In the genomic region with DNA sequence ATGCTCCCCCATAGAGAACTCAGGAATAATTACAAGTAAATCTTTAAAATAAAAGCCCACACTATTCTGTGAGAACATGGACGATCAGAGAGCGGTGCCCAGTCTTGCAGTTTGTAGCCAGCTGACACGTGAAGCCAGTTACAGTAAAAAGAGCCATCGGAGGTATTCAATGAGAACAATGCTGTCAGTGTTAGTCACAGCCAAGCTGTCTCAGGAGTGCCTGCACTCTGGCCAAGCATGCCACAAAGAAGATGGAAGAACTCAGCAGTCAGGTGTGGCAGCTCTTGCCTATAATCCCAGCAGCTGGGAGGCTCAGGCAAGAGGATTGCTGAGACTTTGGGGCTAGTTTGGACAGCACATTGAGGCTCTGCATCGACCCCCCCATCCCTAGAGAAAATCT, we compare ENCODE assay signal across 15 mouse cellular contexts.
DNase-seq lines count a peak whose midpoint lies in the region; ATAC-seq lines count a peak whose summit lies in the region.
"Had no signal": no experiment of that assay in that cellular context is flagged by ENCODE, and none has a peak within 500 bp of the region (broad histone marks: within the 10 kb centered on the region; RNA-seq: fewer than 3 reads in every experiment).

No protein-coding gene starts in this region.

- ATAC-seq in hindbrain, embryonic 12.5 days (ENCODE audit: low FRiP score) = no peak
- no peak for ATAC-seq in hindbrain, embryonic 14.5 days (ENCODE audit: low FRiP score)
- peak; percentile 23; the same call in 1 of the 2 replicates for ATAC-seq in neural tube, embryonic 13.5 days (ENCODE audit: low read depth)
- ATAC-seq in kidney, embryonic 14.5 days (ENCODE audit: low FRiP score, low TSS enrichment) = no peak
- ATAC-seq: Patski had no signal

- peaks cover 15% of the 10 kb centered on the region for H3K4me1 ChIP-seq in hindbrain, embryonic 12.5 days
- peaks cover 11% of the 10 kb centered on the region for H3K4me1 ChIP-seq in hindbrain, embryonic 14.5 days (replicated peaks; ENCODE audit: control insufficient read depth, insufficient read depth, low read length)
- peaks cover 25% of the 10 kb centered on the region for H3K4me1 ChIP-seq in neural tube, embryonic 13.5 days (replicated peaks)
- H3K4me1 ChIP-seq in kidney, embryonic 14.5 days (ENCODE audit: control insufficient read depth, insufficient read depth, low read length) = peaks cover 14% of the 10 kb centered on the region; the same call in 1 of the 2 replicates

- no peaks in the 10 kb centered on the region for H3K9me3 ChIP-seq in hindbrain, embryonic 12.5 days (replicated peaks)
- no peaks in the 10 kb centered on the region for H3K9me3 ChIP-seq in hindbrain, embryonic 14.5 days (ENCODE audit: control insufficient read depth, low read length)
- no peaks in the 10 kb centered on the region for H3K9me3 ChIP-seq in neural tube, embryonic 13.5 days
- H3K9me3 ChIP-seq in kidney, embryonic 14.5 days (ENCODE audit: control insufficient read depth, low read length) = no peaks in the 10 kb centered on the region
- H3K9me3 ChIP-seq: heart, embryonic 12.5 days; midbrain, embryonic 10.5 days had no signal

- no peak overlapping the region for H3K4me3 ChIP-seq in hindbrain, embryonic 12.5 days
- H3K4me3 ChIP-seq in hindbrain, embryonic 14.5 days (replicated peaks; ENCODE audit: low read length) = no peak overlapping the region
- no peak overlapping the region for H3K4me3 ChIP-seq in neural tube, embryonic 13.5 days
- H3K4me3 ChIP-seq in kidney, embryonic 14.5 days (ENCODE audit: low read length) = no peak overlapping the region
- H3K4me3 ChIP-seq: heart, embryonic 12.5 days; midbrain, embryonic 10.5 days had no signal

- peak overlapping the region; percentile 52; the same call in 1 of the 2 replicates for H3K27ac ChIP-seq in hindbrain, embryonic 12.5 days
- H3K27ac ChIP-seq in hindbrain, embryonic 14.5 days = no peak overlapping the region
- H3K27ac ChIP-seq in neural tube, embryonic 13.5 days (replicated peaks) = 0 out of 2 replicates have a peak overlapping the region, but pooled peaks have one; percentile 23
- no peak overlapping the region for H3K27ac ChIP-seq in kidney, embryonic 14.5 days (ENCODE audit: low read depth, low read length)
- H3K27ac ChIP-seq: midbrain, embryonic 10.5 days had no signal

- no peak overlapping the region for H3K4me2 ChIP-seq in hindbrain, embryonic 12.5 days (replicated peaks)
- H3K4me2 ChIP-seq in hindbrain, embryonic 14.5 days (replicated peaks) = no peak overlapping the region
- no peak overlapping the region for H3K4me2 ChIP-seq in neural tube, embryonic 13.5 days
- H3K4me2 ChIP-seq in kidney, embryonic 14.5 days (replicated peaks; ENCODE audit: low read depth, low read length) = no peak overlapping the region
- H3K4me2 ChIP-seq: heart, embryonic 12.5 days; liver, embryonic 11.5 days had no signal

- 70% methylated on average over 5 of the region's 5 CpGs for WGBS in hindbrain, embryonic 12.5 days
- WGBS in hindbrain, embryonic 14.5 days = 60% methylated on average over 5 of the region's 5 CpGs
- WGBS in neural tube, embryonic 13.5 days = 51% methylated on average over 5 of the region's 5 CpGs
- 79% methylated on average over 5 of the region's 5 CpGs for WGBS in kidney, embryonic 14.5 days

- H3K36me3 ChIP-seq in hindbrain, embryonic 12.5 days = no peaks in the 10 kb centered on the region
- H3K36me3 ChIP-seq in hindbrain, embryonic 14.5 days (replicated peaks; ENCODE audit: control insufficient read depth, insufficient read depth) = no peaks in the 10 kb centered on the region
- no peaks in the 10 kb centered on the region for H3K36me3 ChIP-seq in neural tube, embryonic 13.5 days
- no peaks in the 10 kb centered on the region for H3K36me3 ChIP-seq in kidney, embryonic 14.5 days (ENCODE audit: control insufficient read depth, insufficient read depth, low read length)
- H3K36me3 ChIP-seq: heart, embryonic 12.5 days had no signal

- no peaks in the 10 kb centered on the region for H3K27me3 ChIP-seq in hindbrain, embryonic 12.5 days
- H3K27me3 ChIP-seq in hindbrain, embryonic 14.5 days (ENCODE audit: control insufficient read depth, insufficient read depth, low read length) = no peaks in the 10 kb centered on the region
- no peaks in the 10 kb centered on the region for H3K27me3 ChIP-seq in neural tube, embryonic 13.5 days
- H3K27me3 ChIP-seq in kidney, embryonic 14.5 days (ENCODE audit: control insufficient read depth, insufficient read depth, low read length) = no peaks in the 10 kb centered on the region
- H3K27me3 ChIP-seq: heart, embryonic 12.5 days; Patski had no signal

- DNase-seq in hindbrain, embryonic 14.5 days (ENCODE audit: low spot score) = no peak
- DNase-seq in neural tube, embryonic 10.5 days (ENCODE audit: extremely low spot score, low spot score) = no peak
- DNase-seq in brain, adult 2 months (ENCODE audit: low read depth, low spot score) = peak; percentile 57
- no peak for DNase-seq in adipocyte (ENCODE audit: low spot score)
- DNase-seq: kidney, adult 18-20 months; kidney, postnatal 36 days; lung, postnatal 14 days; right cerebral cortex, postnatal 4 days had no signal

- no peak overlapping the region for H3K9ac ChIP-seq in hindbrain, embryonic 12.5 days
- no peak overlapping the region for H3K9ac ChIP-seq in hindbrain, embryonic 14.5 days
- no peak overlapping the region for H3K9ac ChIP-seq in neural tube, embryonic 13.5 days
- H3K9ac ChIP-seq in kidney, embryonic 14.5 days (ENCODE audit: low read depth, low read length) = no peak overlapping the region
- H3K9ac ChIP-seq: heart, embryonic 12.5 days had no signal

Comparison
In these comparisons a context has a peak if more than half of its experiments do, and no peak if none do; other contexts are left out.
1. H3K27ac ChIP-seq: peak in hindbrain, embryonic 12.5 days (single experiment) and neural tube, embryonic 13.5 days (single experiment); none in hindbrain, embryonic 14.5 days (single experiment) and kidney, embryonic 14.5 days (single experiment).